Mouse (Mus musculus) lung, postnatal 0 days (tissue): ENCODE data around the gene Ciz1.

Experiments used
- CTCF ChIP-seq: IDR thresholded peaks from 2 replicates; pipeline ENCODE4 v1.5.1; 2016; ENCODE audit warnings: antibody characterized with exemption, mild to moderate bottlenecking
- EP300 ChIP-seq: IDR thresholded peaks from 2 replicates; pipeline ENCODE4 v1.6.1; 2016; ENCODE audit warnings: antibody characterized with exemption, mild to moderate bottlenecking, control low read depth

DNA sequence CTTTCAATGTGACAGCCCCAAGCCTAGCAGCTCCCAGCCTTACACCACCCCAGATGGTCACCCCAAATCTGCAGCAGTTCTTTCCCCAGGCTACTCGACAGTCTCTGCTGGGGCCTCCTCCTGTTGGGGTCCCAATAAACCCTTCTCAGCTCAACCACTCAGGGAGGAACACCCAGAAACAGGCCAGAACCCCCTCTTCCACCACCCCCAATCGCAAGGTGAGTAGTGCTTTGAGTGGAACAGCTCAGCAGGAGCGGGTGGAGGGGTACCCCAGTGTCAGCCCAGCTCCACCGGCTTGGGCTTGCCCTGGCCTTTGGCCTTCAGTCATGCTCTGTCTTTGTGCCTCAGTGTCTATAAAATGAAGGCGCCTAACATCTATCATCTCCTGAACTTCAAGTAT is 15.2 kb downstream of the Ciz1 start:
- TF ChIP-seq CTCF (no peak), EP300 (no peak)
